Mouse (Mus musculus) small intestine, adult 2 months (tissue): ENCODE data around the gene Chd4. TPM values are rescaled to one million over a fixed set of nuclear protein-coding genes. Genes with fewer than 3 reads are reported as not detected.
A peak's percentile ranks its signal among the peaks of the same experiment; 100 is the strongest.
"Not testable (repeated sequence)": the region's sequence is repeated elsewhere in the genome, so short reads cannot be mapped to it uniquely, and the experiment has no call there.

Experiments
- H3K27ac ChIP-seq: fragments of 200-500 bp; 2 replicates; pipeline ENCODE4 v1.5.1; 2012; ENCODE audit warnings: low read depth, low read length, control low read depth, inconsistent platforms; ENCODE audit not compliant: insufficient read depth
- H3K27me3 ChIP-seq: fragments of 200-500 bp; 2 replicates; pipeline ENCODE4 v1.6.1; 2012; ENCODE audit warnings: mild to moderate bottlenecking, moderate library complexity, low read length, inconsistent platforms; ENCODE audit not compliant: control insufficient read depth, insufficient read depth
- H3K36me3 ChIP-seq: fragments of 200-500 bp; 2 replicates; pipeline ENCODE4 v1.6.1; 2012; ENCODE audit warnings: mild to moderate bottlenecking, low read length, control low read depth, inconsistent platforms; ENCODE audit not compliant: control insufficient read depth, insufficient read depth
- H3K4me1 ChIP-seq: fragments of 200-500 bp; 2 replicates; pipeline ENCODE4 v1.6.1; 2012; ENCODE audit warnings: low read length, inconsistent platforms, mixed read lengths; ENCODE audit not compliant: control insufficient read depth, insufficient read depth, insufficient read length
- H3K4me3 ChIP-seq: fragments of 200-500 bp; 2 replicates; pipeline ENCODE4 v1.5.1; 2012; ENCODE audit warnings: low read depth, mild to moderate bottlenecking, control low read depth, inconsistent platforms, low read length, moderate library complexity
- CTCF ChIP-seq: fragments of 200-500 bp; IDR thresholded peaks from 2 replicates; pipeline ENCODE4 v1.5.1; 2012; ENCODE audit warnings: low read depth, mild to moderate bottlenecking, control low read depth, inconsistent platforms, low read length, moderate library complexity, mixed read lengths; ENCODE audit not compliant: insufficient replicate concordance, insufficient read length; ENCODE audit errors: extremely low read depth
- POLR2A ChIP-seq: fragments of 200-500 bp; IDR thresholded peaks from 2 replicates; pipeline ENCODE4 v1.6.1; 2012; ENCODE audit warnings: low read depth, mild to moderate bottlenecking, control low read depth, inconsistent platforms, low read length, moderate library complexity
- WGBS: fragments of 180-500 bp; shearing (Covaris S2); methylation state at CpG from one replicate; pipeline ENCODE4 v1.1.7; 2018; 5-methylcytosine and 5-hydroxymethylcytosine counted together
- polyA plus RNA-seq: library from polyadenylated mRNA; depleted of rRNA; stranded (reverse); fragments of >200 nt; gene quantifications from 2 replicates; pipeline ENCODE4 v1.2.3, GENCODE M21; 2012

The Chd4 gene
- polyA plus RNA-seq, 1 experiment, result 64.3 TPM

- H3K4me3 ChIP-seq, result no peak overlapping the region
- peaks cover 14% of the 10 kb centered on the region for H3K4me1 ChIP-seq
- peak overlapping the region; percentile 31 for H3K27ac ChIP-seq
- 24% methylated on average over 22 of the region's 22 CpGs for WGBS
- H3K36me3 ChIP-seq, result peaks cover 30% of the 10 kb centered on the region
- TF ChIP-seq CTCF (no peak), POLR2A (no peak)
- H3K27me3 ChIP-seq, result no peaks in the 10 kb centered on the region
Observed at GRCm38 (mm10) chr6:125160854-125161760, 65.3 kb downstream of the Chd4 start.

GRCm38 (mm10) chr6:125161971-125162370, 66.2 kb downstream of the Chd4 start:
- not testable (repeated sequence) for H3K27me3 ChIP-seq, H3K4me3 ChIP-seq
- WGBS, result 16% methylated on average over 4 of the region's 5 CpGs
- peak; percentile 12; the same call in 1 of the 2 replicates for TF ChIP-seq CTCF
- Histone ChIP-seq H3K36me3 (peaks cover 30% of the 10 kb centered on the region), H3K27ac (peak overlapping the region; percentile 7; the same call in 1 of the 2 replicates), H3K4me1 (peaks cover 18% of the 10 kb centered on the region)

- H3K27ac ChIP-seq, H3K27me3 ChIP-seq: not testable (repeated sequence)
- Histone ChIP-seq H3K4me3 (0 out of 2 replicates have a peak overlapping the region, but pooled peaks have one; percentile 2), H3K36me3 (peaks cover 30% of the 10 kb centered on the region), H3K4me1 (peaks cover 23% of the 10 kb centered on the region)
- WGBS, result 76% methylated on average over 13 of the region's 16 CpGs
Observed at GRCm38 (mm10) chr6:125162615-125163305, 67.0 kb downstream of the Chd4 start.

GRCm38 (mm10) chr6:125163801-125164657, 68.2 kb downstream of the Chd4 start:
- H3K27ac ChIP-seq, result peak overlapping the region; percentile 88
- TF ChIP-seq POLR2A (0 out of 2 replicates have a peak, but pooled peaks have one; percentile 22), CTCF (no peak)
- H3K27me3 ChIP-seq, result no peaks in the 10 kb centered on the region
- 18% methylated on average over 20 of the region's 20 CpGs for WGBS
- H3K4me3 ChIP-seq, result peak overlapping the region; percentile 80
- peaks cover 28% of the 10 kb centered on the region for H3K36me3 ChIP-seq
- H3K4me1 ChIP-seq, result peaks cover 23% of the 10 kb centered on the region

- under 1% methylated on average over 39 of the region's 39 CpGs for WGBS
- Histone ChIP-seq H3K4me1 (peaks cover 23% of the 10 kb centered on the region), H3K27ac (peak overlapping the region; percentile 88), H3K27me3 (no peaks in the 10 kb centered on the region), H3K4me3 (peak overlapping the region; percentile 80), H3K36me3 (peaks cover 27% of the 10 kb centered on the region)
- TF ChIP-seq POLR2A, result no peak; the same call in 1 of the 2 replicates
- TF ChIP-seq CTCF, result no peak
Observed at GRCm38 (mm10) chr6:125164672-125165327, 69.0 kb downstream of the Chd4 start.

GRCm38 (mm10) chr6:125165328-125165891, 69.6 kb downstream of the Chd4 start:
- Histone ChIP-seq H3K27me3 (no peaks in the 10 kb centered on the region), H3K4me1 (peaks cover 23% of the 10 kb centered on the region), H3K4me3 (peak overlapping the region; percentile 80), H3K36me3 (peaks cover 28% of the 10 kb centered on the region), H3K27ac (peak overlapping the region; percentile 90)
- peak; percentile 100 for TF ChIP-seq POLR2A
- TF ChIP-seq CTCF, result no peak
- under 1% methylated on average over 36 of the region's 36 CpGs for WGBS
